Mouse (Mus musculus): ENCODE data around the gene Ifrd2. TPM values are rescaled to one million over a fixed set of nuclear protein-coding genes. Genes with fewer than 3 reads are reported as not detected.
A peak's percentile ranks its signal among the peaks of the same experiment; 100 is the strongest.

Gene Ifrd2
- polyA plus RNA-seq, 1 experiment from 2014 or later = 59.7 TPM

- Histone ChIP-seq H3K27ac (replicated peaks) (no peak overlapping the region), H3K27me3 (replicated peaks; ENCODE audit: low read depth, poor library complexity, severe bottlenecking) (peaks cover 30% of the 10 kb centered on the region), H3K9me3 (no peaks in the 10 kb centered on the region), H3K36me3 (replicated peaks) (peaks cover 12% of the 10 kb centered on the region), H3K4me1 (peaks cover 31% of the 10 kb centered on the region), H3K4me3 (no peak overlapping the region; the same call in 1 of the 2 replicates)
- DNase-seq (ENCODE audit: low spot score) = no peak
- 86% methylated on average over 9 of the region's 9 CpGs for WGBS
These were observed 12.0 kb downstream of the Ifrd2 start for GRCm38 (mm10) chr9:107599433-107599832.

- 64% methylated on average over 14 of the region's 14 CpGs for WGBS
- H3K36me3 ChIP-seq (replicated peaks) = peaks cover 8% of the 10 kb centered on the region; the same call in 1 of the 2 replicates
- peak overlapping the region; percentile 16; the same call in 1 of the 2 replicates for H3K4me3 ChIP-seq
- H3K4me1 ChIP-seq = peaks cover 35% of the 10 kb centered on the region
- peak; percentile 43 for DNase-seq (ENCODE audit: low spot score)
- H3K27ac ChIP-seq (replicated peaks) = no peak overlapping the region
- no peaks in the 10 kb centered on the region for H3K9me3 ChIP-seq
- peaks cover 30% of the 10 kb centered on the region for H3K27me3 ChIP-seq (replicated peaks; ENCODE audit: low read depth, poor library complexity, severe bottlenecking)
These were observed 12.4 kb downstream of the Ifrd2 start for GRCm38 (mm10) chr9:107599842-107600241.

- DNase-seq (ENCODE audit: low spot score) = no peak
- Histone ChIP-seq H3K4me1 (peaks cover 44% of the 10 kb centered on the region), H3K27me3 (replicated peaks; ENCODE audit: low read depth, poor library complexity, severe bottlenecking) (peaks cover 30% of the 10 kb centered on the region), H3K4me3 (no peak overlapping the region), H3K9me3 (no peaks in the 10 kb centered on the region), H3K36me3 (replicated peaks) (0 out of 2 replicates have a peak, but pooled peaks cover 4% of the 10 kb centered on the region), H3K27ac (replicated peaks) (no peak overlapping the region)
- 82% methylated on average over 12 of the region's 12 CpGs for WGBS
These were observed 13.3 kb downstream of the Ifrd2 start for GRCm38 (mm10) chr9:107600745-107601144.

GRCm38 (mm10) chr9:107601275-107601674, 13.8 kb downstream of the Ifrd2 start:
- Histone ChIP-seq H3K27me3 (replicated peaks; ENCODE audit: low read depth, poor library complexity, severe bottlenecking) (peaks cover 30% of the 10 kb centered on the region), H3K36me3 (replicated peaks) (0 out of 2 replicates have a peak, but pooled peaks cover 4% of the 10 kb centered on the region), H3K9me3 (no peaks in the 10 kb centered on the region), H3K27ac (replicated peaks) (0 out of 2 replicates have a peak overlapping the region, but pooled peaks have one; percentile 65), H3K4me3 (no peak overlapping the region), H3K4me1 (peaks cover 50% of the 10 kb centered on the region)
- 87% methylated on average over 11 of the region's 11 CpGs for WGBS
- no peak for DNase-seq (ENCODE audit: low spot score)

GRCm38 (mm10) chr9:107602068-107602648, 14.7 kb downstream of the Ifrd2 start:
- Histone ChIP-seq H3K9me3 (no peaks in the 10 kb centered on the region), H3K4me1 (peaks cover 58% of the 10 kb centered on the region), H3K27ac (replicated peaks) (peak overlapping the region; percentile 65), H3K36me3 (replicated peaks) (0 out of 2 replicates have a peak, but pooled peaks cover 4% of the 10 kb centered on the region), H3K27me3 (replicated peaks; ENCODE audit: low read depth, poor library complexity, severe bottlenecking) (peaks cover 35% of the 10 kb centered on the region), H3K4me3 (peak overlapping the region; percentile 6; the same call in 1 of the 2 replicates)
- WGBS = 15% methylated on average over 10 of the region's 10 CpGs
- DNase-seq (ENCODE audit: low spot score) = peak; percentile 92

GRCm38 (mm10) chr9:107603251-107603650, 15.8 kb downstream of the Ifrd2 start:
- Histone ChIP-seq H3K27me3 (replicated peaks; ENCODE audit: low read depth, poor library complexity, severe bottlenecking) (peaks cover 38% of the 10 kb centered on the region), H3K4me3 (no peak overlapping the region), H3K4me1 (peaks cover 69% of the 10 kb centered on the region), H3K36me3 (replicated peaks) (0 out of 2 replicates have a peak, but pooled peaks cover 4% of the 10 kb centered on the region), H3K27ac (replicated peaks) (peak overlapping the region; percentile 65), H3K9me3 (no peaks in the 10 kb centered on the region)
- no peak for DNase-seq (ENCODE audit: low spot score)
- WGBS = 84% methylated on average over 6 of the region's 6 CpGs

GRCm38 (mm10) chr9:107605041-107605661, 17.7 kb downstream of the Ifrd2 start:
- Histone ChIP-seq H3K36me3 (replicated peaks) (no peaks in the 10 kb centered on the region), H3K27me3 (replicated peaks; ENCODE audit: low read depth, poor library complexity, severe bottlenecking) (peaks cover 28% of the 10 kb centered on the region), H3K9me3 (no peaks in the 10 kb centered on the region), H3K27ac (replicated peaks) (peak overlapping the region; percentile 60), H3K4me3 (peak overlapping the region; percentile 32), H3K4me1 (peaks cover 84% of the 10 kb centered on the region)
- 33% methylated on average over 23 of the region's 23 CpGs for WGBS
- no peak for DNase-seq (ENCODE audit: low spot score)

- DNase-seq (ENCODE audit: low spot score) = peak; percentile 57
- H3K27ac ChIP-seq (replicated peaks) = peak overlapping the region; percentile 80
These were observed 19.1 kb downstream of the Ifrd2 start for GRCm38 (mm10) chr9:107606591-107606990.

GRCm38 (mm10) chr9:107607036-107607435, 19.6 kb downstream of the Ifrd2 start:
- Histone ChIP-seq H3K4me1 (peaks cover 94% of the 10 kb centered on the region), H3K36me3 (replicated peaks) (no peaks in the 10 kb centered on the region), H3K27ac (replicated peaks) (peak overlapping the region; percentile 80), H3K27me3 (replicated peaks; ENCODE audit: low read depth, poor library complexity, severe bottlenecking) (peaks cover 24% of the 10 kb centered on the region), H3K9me3 (no peaks in the 10 kb centered on the region), H3K4me3 (peak overlapping the region; percentile 29)
- 71% methylated on average over 2 of the region's 2 CpGs for WGBS
- no peak for DNase-seq (ENCODE audit: low spot score)

More at GRCm38 (mm10) chr9:107606591-107606990, 19.1 kb downstream of the Ifrd2 start:
- H3K27me3 ChIP-seq (replicated peaks; ENCODE audit: low read depth, poor library complexity, severe bottlenecking) = peaks cover 24% of the 10 kb centered on the region
- 6% methylated on average over 9 of the region's 9 CpGs for WGBS
- H3K4me3 ChIP-seq = peak overlapping the region; percentile 29
- no peaks in the 10 kb centered on the region for H3K9me3 ChIP-seq
- H3K4me1 ChIP-seq = peaks cover 92% of the 10 kb centered on the region
- no peaks in the 10 kb centered on the region for H3K36me3 ChIP-seq (replicated peaks)

- H3K4me1 ChIP-seq = peaks cover 94% of the 10 kb centered on the region
These were observed 20.3 kb downstream of the Ifrd2 start for GRCm38 (mm10) chr9:107607653-107608245.

GRCm38 (mm10) chr9:107608741-107609432, 21.4 kb downstream of the Ifrd2 start, which contains the start of gene Sema3b:
Gene Sema3b, minus strand, starts transcription at chr9:107609229.
- H3K9me3 ChIP-seq = no peaks in the 10 kb centered on the region
- H3K27me3 ChIP-seq (replicated peaks; ENCODE audit: low read depth, poor library complexity, severe bottlenecking) = peaks cover 10% of the 10 kb centered on the region
- peak; percentile 61 for DNase-seq (ENCODE audit: low spot score)
- peak within 1 kb of the TSS; percentile 33 for H3K4me3 ChIP-seq
- peak within 1 kb of the TSS; percentile 80 for H3K27ac ChIP-seq (replicated peaks)
- 34% methylated on average over 12 of the region's 12 CpGs for WGBS
- H3K4me1 ChIP-seq = peaks cover 94% of the 10 kb centered on the region
- H3K36me3 ChIP-seq (replicated peaks) = peaks cover 4% of the 10 kb centered on the region

More at GRCm38 (mm10) chr9:107607653-107608245, 20.3 kb downstream of the Ifrd2 start:
- no peaks in the 10 kb centered on the region for H3K9me3 ChIP-seq
- peak overlapping the region; percentile 80 for H3K27ac ChIP-seq (replicated peaks)
- peaks cover 21% of the 10 kb centered on the region for H3K27me3 ChIP-seq (replicated peaks; ENCODE audit: low read depth, poor library complexity, severe bottlenecking)
- WGBS = 57% methylated on average over 9 of the region's 9 CpGs
- no peak overlapping the region for H3K4me3 ChIP-seq
- H3K36me3 ChIP-seq (replicated peaks) = no peaks in the 10 kb centered on the region
- DNase-seq (ENCODE audit: low spot score) = no peak

- Histone ChIP-seq H3K9me3 (no peaks in the 10 kb centered on the region), H3K4me3 (peak overlapping the region; percentile 33), H3K27ac (replicated peaks) (peak overlapping the region; percentile 80), H3K36me3 (replicated peaks) (peaks cover 10% of the 10 kb centered on the region), H3K4me1 (peaks cover 92% of the 10 kb centered on the region), H3K27me3 (replicated peaks; ENCODE audit: low read depth, poor library complexity, severe bottlenecking) (peaks cover 8% of the 10 kb centered on the region; the same call in 1 of the 2 replicates)
- 62% methylated on average over 4 of the region's 4 CpGs for WGBS
- no peak for DNase-seq (ENCODE audit: low spot score)
These were observed 22.0 kb downstream of the Ifrd2 start for GRCm38 (mm10) chr9:107609433-107609830.
